Mouse (Mus musculus) ovary, adult 18-20 months (tissue): ENCODE measurements around the gene Gm20219.

Experiments
- DNase-seq: peaks from one replicate; pipeline ENCODE4 v3.0.0; 2022; ENCODE audit warnings: low spot score, mixed read lengths

Gene Gm20219

GRCm38 (mm10) chr17:56554122-56554551 lies at the start of gene Gm20219:
Gene Gm20219, minus strand, starts transcription at chr17:56554387.
- DNase-seq = no peak

GRCm38 (mm10) chr17:56604070-56604380 lies 49.8 kb upstream of the Gm20219 start:
- no peak for DNase-seq

- no peak for DNase-seq
Observed at GRCm38 (mm10) chr17:56603186-56604069, 49.2 kb upstream of the Gm20219 start.

- no peak for DNase-seq
Observed at GRCm38 (mm10) chr17:56593527-56594271, 39.5 kb upstream of the Gm20219 start.

- DNase-seq = no peak
Observed at GRCm38 (mm10) chr17:56592553-56592952, 38.4 kb upstream of the Gm20219 start.

- DNase-seq = no peak
Observed at GRCm38 (mm10) chr17:56588921-56589320, 34.7 kb upstream of the Gm20219 start.

GRCm38 (mm10) chr17:56587773-56588172 lies 33.6 kb upstream of the Gm20219 start:
- no peak for DNase-seq

GRCm38 (mm10) chr17:56585171-56585821 lies 31.1 kb upstream of the Gm20219 start:
- peak; percentile 30 for DNase-seq

- peak; percentile 100 for DNase-seq
Observed at GRCm38 (mm10) chr17:56584257-56585130, 30.3 kb upstream of the Gm20219 start, which contains the start of the genes Safb2 and Safb. Gene Safb2, minus strand, starts transcription at chr17:56584585. Gene Safb, plus strand, starts transcription at chr17:56584825.

- peak; percentile 66 for DNase-seq
Observed at GRCm38 (mm10) chr17:56583611-56584256, 29.5 kb upstream of the Gm20219 start.

GRCm38 (mm10) chr17:56583071-56583470 lies 28.9 kb upstream of the Gm20219 start:
- DNase-seq = no peak

GRCm38 (mm10) chr17:56572939-56573338 lies 18.8 kb upstream of the Gm20219 start:
- no peak for DNase-seq

GRCm38 (mm10) chr17:56572154-56572553 lies 18.0 kb upstream of the Gm20219 start:
- DNase-seq = no peak

- no peak for DNase-seq
Observed at GRCm38 (mm10) chr17:56570287-56570686, 16.1 kb upstream of the Gm20219 start.

- no peak for DNase-seq
Observed at GRCm38 (mm10) chr17:56567370-56567769, 13.2 kb upstream of the Gm20219 start.

- no peak for DNase-seq
Observed at GRCm38 (mm10) chr17:56566918-56567317, 12.7 kb upstream of the Gm20219 start.

- DNase-seq = no peak
Observed at GRCm38 (mm10) chr17:56566293-56566692, 12.1 kb upstream of the Gm20219 start.

- DNase-seq = no peak
Observed at GRCm38 (mm10) chr17:56561866-56562265, 7.7 kb upstream of the Gm20219 start.

GRCm38 (mm10) chr17:56560131-56560530 lies 5.9 kb upstream of the Gm20219 start:
- no peak for DNase-seq

- DNase-seq = no peak
Observed at GRCm38 (mm10) chr17:56559386-56559785, 5.2 kb upstream of the Gm20219 start.

- no peak for DNase-seq
Observed at GRCm38 (mm10) chr17:56558448-56558847, 4.3 kb upstream of the Gm20219 start.
